Mouse (Mus musculus) frontal cortex, postnatal 10 days (tissue): ENCODE measurements around the gene Trp53rkb.

ENCODE experiments used
- DNase-seq, 2 experiments: peaks; one replicate each; pipeline ENCODE4 v3.0.0; 2022; ENCODE audit warnings: low spot score in 2 of 2, mixed read lengths in 1 of 2

The Trp53rkb gene

GRCm38 (mm10) chr2:166834796-166835195, 42.5 kb downstream of the Trp53rkb start:
- DNase-seq, result no peak

- no peak for DNase-seq
Observed at GRCm38 (mm10) chr2:166835581-166835980, 43.2 kb downstream of the Trp53rkb start.

- DNase-seq, result no peak
Observed at GRCm38 (mm10) chr2:166841813-166842212, 49.5 kb downstream of the Trp53rkb start.
